Mouse (Mus musculus): ENCODE data around the gene Tsacc.

- TF ChIP-seq USF1 (IDR thresholded peaks at IDR 0.05; ENCODE audit: low read depth, low read length) (no peak), CTCF (conservative IDR thresholded peaks at IDR 0.05 in 1 of 2, IDR thresholded peaks at IDR 0.05 in 1 of 2; ENCODE audit: low read depth in 2 of 2, low read length in 2 of 2) (no peak)
These were observed 40.4 kb downstream of the Tsacc start for GRCm38 (mm10) chr3:88256382-88256781.
